Comparison of ENCODE assay signal across 16 mouse cellular contexts in genomic region chr5:104358592-104358991, GRCm38 (mm10). TPM values are rescaled to one million over a fixed set of nuclear protein-coding genes. Genes with fewer than 3 reads are reported as not detected.
DNase-seq lines count a peak whose midpoint lies in the region; ATAC-seq lines count a peak whose summit lies in the region.
"Had no signal": no experiment of that assay in that cellular context is flagged by ENCODE, and none has a peak within 500 bp of the region (broad histone marks: within the 10 kb centered on the region; RNA-seq: fewer than 3 reads in every experiment).

No protein-coding gene starts in this region.

- H3K27ac ChIP-seq in heart, embryonic 13.5 days (replicated peaks) = 0 out of 2 replicates have a peak overlapping the region, but pooled peaks have one; percentile 26
- H3K27ac ChIP-seq in heart, embryonic 10.5 days = no peak overlapping the region
- H3K27ac ChIP-seq: hindbrain, embryonic 14.5 days; layer of hippocampus, adult 2 months; liver, embryonic 14.5 days; neural tube, embryonic 13.5 days had no signal

- no peaks in the 10 kb centered on the region for H3K27me3 ChIP-seq in heart, embryonic 13.5 days (replicated peaks)
- H3K27me3 ChIP-seq in heart, embryonic 10.5 days (ENCODE audit: insufficient read depth, poor library complexity, severe bottlenecking) = no peaks in the 10 kb centered on the region
- H3K27me3 ChIP-seq: neural tube, embryonic 13.5 days had no signal

- no peak for DNase-seq in heart, embryonic 10.5 days (ENCODE audit: low spot score)
- peak; percentile 39 to 53 for DNase-seq in right cerebral cortex, adult 2 months (ENCODE audit: low spot score in 2 of 2)
- DNase-seq in right cerebral cortex, postnatal 14 days = no peak
- peak; percentile 19 to 47 for DNase-seq in left cerebral cortex, postnatal 14 days (ENCODE audit: low spot score in 2 of 2)
- DNase-seq in telencephalon, adult 2 months (ENCODE audit: low read depth, low spot score) = peak; percentile 50
- DNase-seq in thymus, postnatal 10 days (ENCODE audit: low spot score in 2 of 2) = no peak
- no peak for DNase-seq in thymus, adult 18-20 months
- DNase-seq: thymus, adult 2 months had no signal

- H3K9me3 ChIP-seq in heart, embryonic 13.5 days = no peaks in the 10 kb centered on the region
- no peaks in the 10 kb centered on the region for H3K9me3 ChIP-seq in heart, embryonic 10.5 days
- H3K9me3 ChIP-seq: neural tube, embryonic 13.5 days had no signal

- H3K4me3 ChIP-seq in heart, embryonic 13.5 days = no peak overlapping the region; the same call in 1 of the 2 replicates
- H3K4me3 ChIP-seq in heart, embryonic 10.5 days = no peak overlapping the region
- H3K4me3 ChIP-seq: layer of hippocampus, adult 2 months; neural tube, embryonic 13.5 days had no signal

- H3K9ac ChIP-seq in heart, embryonic 13.5 days = no peak overlapping the region
- H3K9ac ChIP-seq: hindbrain, embryonic 14.5 days; liver, embryonic 14.5 days; neural tube, embryonic 13.5 days had no signal

- 21% methylated on average over 7 of the region's 7 CpGs for WGBS in heart, embryonic 13.5 days
- WGBS in heart, embryonic 10.5 days = 47% methylated on average over 7 of the region's 7 CpGs

- H3K4me2 ChIP-seq in heart, embryonic 13.5 days = peak overlapping the region; percentile 51
- H3K4me2 ChIP-seq: hindbrain, embryonic 14.5 days; neural tube, embryonic 13.5 days had no signal

- H3K4me1 ChIP-seq in heart, embryonic 13.5 days = peaks cover 15% of the 10 kb centered on the region
- peaks cover 12% of the 10 kb centered on the region for H3K4me1 ChIP-seq in heart, embryonic 10.5 days
- H3K4me1 ChIP-seq: neural tube, embryonic 13.5 days had no signal

- intact Hi-C loops in left cerebral cortex, postnatal 14 days (cut with DNase I) = loop anchor here (5.0 kb wide), 1 partner anchor 74 kb away; no protein-coding TSS in a partner anchor

- no peaks in the 10 kb centered on the region for H3K36me3 ChIP-seq in heart, embryonic 13.5 days
- no peaks in the 10 kb centered on the region for H3K36me3 ChIP-seq in heart, embryonic 10.5 days
- H3K36me3 ChIP-seq: neural tube, embryonic 13.5 days had no signal

- ATAC-seq in heart, embryonic 13.5 days (ENCODE audit: extremely low read depth, insufficient number of reproducible peaks, low FRiP score, low TSS enrichment) = no peak
- ATAC-seq: forebrain, embryonic 16.5 days had no signal

RNA-seq across cellular contexts. Expression of gene Mepe, which starts 33.5 kb away (rescaled TPM):
- not detected in 2 replicates for polyA plus RNA-seq in heart, embryonic 13.5 days (2015; fragmentation: Nextera tagmentation; extraction: Ambion mirVana)
- not detected in 2 replicates for polyA plus RNA-seq in heart, embryonic 10.5 days (2016; fragmentation: Nextera tagmentation; extraction: Ambion mirVana)
- not detected for total RNA-seq in left cerebral cortex, postnatal 14 days (2021)
- total RNA-seq: layer of hippocampus, adult 2 months; megakaryocyte-erythroid progenitor cell, adult 5-6 weeks had no signal
- polyA plus RNA-seq: forebrain, embryonic 16.5 days; hindbrain, embryonic 14.5 days; liver, embryonic 14.5 days; neural tube, embryonic 13.5 days; small intestine, adult 2 months; thymus, adult 2 months had no signal

RNA-seq across cellular contexts. Expression of gene Ibsp, which starts 59.6 kb away (rescaled TPM):
- polyA plus RNA-seq in heart, embryonic 13.5 days (2015; fragmentation: Nextera tagmentation; extraction: Ambion mirVana) = 0.06 and 0.17 TPM in 2 replicates
- polyA plus RNA-seq in heart, embryonic 10.5 days (2016; fragmentation: Nextera tagmentation; extraction: Ambion mirVana) = not detected in 2 replicates
- under 1 TPM; 0.29 to 0.32 TPM for total RNA-seq in left cerebral cortex, postnatal 14 days (2021)
- total RNA-seq: megakaryocyte-erythroid progenitor cell, adult 5-6 weeks had no signal
- polyA plus RNA-seq: hindbrain, embryonic 14.5 days; small intestine, adult 2 months had no signal

Comparison
In these comparisons a context has a peak if more than half of its experiments do, and no peak if none do; other contexts are left out.
1. DNase-seq: peak in right cerebral cortex, adult 2 months (2 of 2), left cerebral cortex, postnatal 14 days (2 of 2) and telencephalon, adult 2 months (single experiment); none in heart, embryonic 10.5 days (single experiment), right cerebral cortex, postnatal 14 days (single experiment), thymus, postnatal 10 days (0 of 2) and thymus, adult 18-20 months (0 of 2).